Comparison of ENCODE assay signal across 30 mouse cellular contexts in genomic region chr6:37409829-37410228, GRCm38 (mm10). TPM values are rescaled to one million over a fixed set of nuclear protein-coding genes. Genes with fewer than 3 reads are reported as not detected.
DNase-seq lines count a peak whose midpoint lies in the region; ATAC-seq lines count a peak whose summit lies in the region.
"Had no signal": no experiment of that assay in that cellular context is flagged by ENCODE, and none has a peak within 500 bp of the region (broad histone marks: within the 10 kb centered on the region; RNA-seq: fewer than 3 reads in every experiment).

No protein-coding gene starts in this region.

- 50% methylated on average over 2 of the region's 2 CpGs for WGBS in heart, embryonic 11.5 days (ENCODE audit: insufficient replicate concordance)
- 88% methylated on average over 2 of the region's 2 CpGs for WGBS in kidney, embryonic 16.5 days
- 31% methylated on average over 2 of the region's 2 CpGs for WGBS in liver, embryonic 15.5 days (ENCODE audit: insufficient replicate concordance)

- no peak for DNase-seq in heart, adult 9 months (ENCODE audit: low spot score in 2 of 2)
- no peak for DNase-seq in kidney, adult 11 months
- no peak for DNase-seq in Muller cell, postnatal 12 days (ENCODE audit: inconsistent ontology term)
- DNase-seq in layer of hippocampus, adult 18-20 months (ENCODE audit: low spot score in 2 of 2), result no peak
- DNase-seq: adrenal gland, postnatal 10 days; cerebellum, adult 11 months; cerebellum, adult 9-11 months; gastrocnemius, adult 2 months; gastrocnemius, postnatal 36 days; heart, adult 2 months; heart, postnatal 36 days; kidney, adult 8-10 months; kidney, postnatal 14 days; left cerebral cortex, postnatal 4 days; lung, embryonic 14.5 days; lung, postnatal 14 days; thymus, postnatal 4 days had no signal

- no peak for ATAC-seq in heart, embryonic 11.5 days (replicated peaks; ENCODE audit: insufficient number of reproducible peaks, low FRiP score, low TSS enrichment)
- ATAC-seq in kidney, embryonic 16.5 days (ENCODE audit: low FRiP score, low TSS enrichment), result no peak
- peak; percentile 34; the same call in 1 of the 2 replicates for ATAC-seq in liver, embryonic 15.5 days (ENCODE audit: insufficient read depth)
- ATAC-seq: forebrain, embryonic 16.5 days; hindbrain, postnatal 0 days; intestine, embryonic 15.5 days; Patski had no signal

- peaks cover 2% of the 10 kb centered on the region; the same call in 1 of the 2 replicates for H3K36me3 ChIP-seq in heart, embryonic 11.5 days (ENCODE audit: control insufficient read depth, insufficient read depth, low read length)
- H3K36me3 ChIP-seq in kidney, embryonic 16.5 days (ENCODE audit: insufficient read depth, low read length), result no peaks in the 10 kb centered on the region
- H3K36me3 ChIP-seq in liver, embryonic 15.5 days (replicated peaks), result no peaks in the 10 kb centered on the region
- H3K36me3 ChIP-seq: G1E; hindbrain, embryonic 12.5 days; intestine, embryonic 15.5 days; midbrain, embryonic 12.5 days; neural tube, embryonic 13.5 days had no signal

- no peak overlapping the region for H3K4me2 ChIP-seq in heart, embryonic 11.5 days
- H3K4me2 ChIP-seq in kidney, embryonic 16.5 days (replicated peaks; ENCODE audit: low read depth, low read length), result no peak overlapping the region
- no peak overlapping the region for H3K4me2 ChIP-seq in liver, embryonic 15.5 days
- H3K4me2 ChIP-seq: hindbrain, embryonic 12.5 days; intestine, embryonic 15.5 days; lung, embryonic 14.5 days; midbrain, embryonic 12.5 days; neural tube, embryonic 13.5 days had no signal

- H3K27me3 ChIP-seq in heart, embryonic 11.5 days (ENCODE audit: control insufficient read depth, insufficient read depth, low read length), result no peaks in the 10 kb centered on the region
- no peaks in the 10 kb centered on the region for H3K27me3 ChIP-seq in kidney, embryonic 16.5 days (ENCODE audit: insufficient read depth, low read length)
- no peaks in the 10 kb centered on the region for H3K27me3 ChIP-seq in liver, embryonic 15.5 days
- H3K27me3 ChIP-seq: hindbrain, embryonic 12.5 days; intestine, embryonic 15.5 days; midbrain, embryonic 12.5 days; neural tube, embryonic 13.5 days; Patski had no signal

- peak overlapping the region; percentile 29; the same call in 1 of the 2 replicates for H3K27ac ChIP-seq in heart, embryonic 11.5 days (ENCODE audit: low read depth, low read length)
- peak overlapping the region; percentile 39; the same call in 1 of the 2 replicates for H3K27ac ChIP-seq in kidney, embryonic 16.5 days (ENCODE audit: low read length)
- H3K27ac ChIP-seq in liver, embryonic 15.5 days (replicated peaks), result no peak overlapping the region
- H3K27ac ChIP-seq: gastrocnemius, adult 2 months; heart, adult 2 months; hindbrain, embryonic 12.5 days; hindbrain, postnatal 0 days; intestine, embryonic 15.5 days; layer of hippocampus, adult 2 months; midbrain, embryonic 12.5 days; neural tube, embryonic 13.5 days had no signal

- H3K9me3 ChIP-seq in heart, embryonic 11.5 days (replicated peaks; ENCODE audit: control insufficient read depth, low read length), result no peaks in the 10 kb centered on the region
- H3K9me3 ChIP-seq in kidney, embryonic 16.5 days (ENCODE audit: low read length), result no peaks in the 10 kb centered on the region
- no peaks in the 10 kb centered on the region for H3K9me3 ChIP-seq in liver, embryonic 15.5 days (replicated peaks)
- H3K9me3 ChIP-seq: G1E; hindbrain, embryonic 12.5 days; intestine, embryonic 15.5 days; midbrain, embryonic 12.5 days; neural tube, embryonic 13.5 days had no signal

- H3K4me3 ChIP-seq in heart, embryonic 11.5 days (ENCODE audit: low read depth, low read length), result no peak overlapping the region
- H3K4me3 ChIP-seq in kidney, embryonic 16.5 days (ENCODE audit: low read length), result no peak overlapping the region
- H3K4me3 ChIP-seq in liver, embryonic 15.5 days (replicated peaks), result no peak overlapping the region
- H3K4me3 ChIP-seq: erythroblast, embryonic 14.5 days; gastrocnemius, adult 2 months; heart, adult 2 months; hindbrain, embryonic 12.5 days; intestine, embryonic 15.5 days; layer of hippocampus, adult 2 months; midbrain, embryonic 12.5 days; neural tube, embryonic 13.5 days had no signal

- no peak overlapping the region for H3K9ac ChIP-seq in heart, embryonic 11.5 days (ENCODE audit: low read depth, low read length)
- H3K9ac ChIP-seq in kidney, embryonic 16.5 days (replicated peaks; ENCODE audit: low read length), result no peak overlapping the region
- H3K9ac ChIP-seq in liver, embryonic 15.5 days, result no peak overlapping the region
- H3K9ac ChIP-seq: hindbrain, embryonic 12.5 days; intestine, embryonic 15.5 days; lung, embryonic 14.5 days; midbrain, embryonic 12.5 days; neural tube, embryonic 13.5 days had no signal

- peaks cover 51% of the 10 kb centered on the region for H3K4me1 ChIP-seq in heart, embryonic 11.5 days (ENCODE audit: control insufficient read depth, insufficient read depth, low read length)
- peaks cover 67% of the 10 kb centered on the region for H3K4me1 ChIP-seq in kidney, embryonic 16.5 days (ENCODE audit: insufficient read depth, low read length)
- peaks cover 10% of the 10 kb centered on the region; the same call in 1 of the 2 replicates for H3K4me1 ChIP-seq in liver, embryonic 15.5 days (replicated peaks)
- H3K4me1 ChIP-seq: midbrain, embryonic 12.5 days; neural tube, embryonic 13.5 days had no signal

RNA-seq across cellular contexts. Expression of gene Creb3l2, which starts 32.1 kb away (rescaled TPM):
- polyA plus RNA-seq in heart, embryonic 11.5 days (2014; fragmentation: Nextera tagmentation; extraction: Ambion mirVana), result 42.9 and 52.9 TPM in 2 replicates
- polyA plus RNA-seq in kidney, embryonic 16.5 days (2015; fragmentation: Nextera tagmentation; extraction: Ambion mirVana), result 31.7 and 34.9 TPM in 2 replicates
- 3.0 and 3.8 TPM in 2 replicates for polyA plus RNA-seq in liver, embryonic 15.5 days (2015; fragmentation: Nextera tagmentation; extraction: Ambion mirVana)
- 1 to 10 TPM; 9.3 to 9.4 TPM for total RNA-seq in layer of hippocampus, adult 18-20 months (2021)
- polyA plus RNA-seq: G1E had no signal
